Mouse (Mus musculus) CH12.LX (cell line): ENCODE results near the gene Mrpl54. TPM values are rescaled to one million over a fixed set of nuclear protein-coding genes. Genes with fewer than 3 reads are reported as not detected.

Source experiments
- DNase-seq: peaks from one replicate; pipeline ENCODE4 v3.0.0-alpha.2; 2013; ENCODE audit errors: extremely low read depth
- H3K27ac ChIP-seq: 2 replicates; pipeline ENCODE4 v1.5.1; 2012; ENCODE audit warnings: low read depth, mild to moderate bottlenecking, control low read depth, moderate library complexity; ENCODE audit not compliant: insufficient read depth
- H3K27me3 ChIP-seq: replicated peaks from 2 replicates; pipeline ENCODE3; 2012; ENCODE audit warnings: inconsistent platforms
- H3K36me3 ChIP-seq, 2 experiments: replicated peaks in 1 of 2; 2 replicates each; pipeline versions ENCODE3 to v1.6.1; 2012; ENCODE audit warnings: inconsistent platforms in 1 of 2, low read length in 1 of 2, mild to moderate bottlenecking in 1 of 2, mixed read lengths in 1 of 2, moderate library complexity in 1 of 2; ENCODE audit not compliant: control insufficient read depth in 1 of 2, insufficient read depth in 1 of 2
- H3K4me1 ChIP-seq, 2 experiments: 2 replicates each; pipeline ENCODE4 v1.6.1; 2012; ENCODE audit warnings: inconsistent platforms in 1 of 2, moderate library complexity in 1 of 2; ENCODE audit not compliant: insufficient read depth in 2 of 2, control insufficient read depth in 1 of 2
- H3K4me2 ChIP-seq: 2 replicates; pipeline ENCODE4 v1.6.1; 2012; ENCODE audit warnings: low read depth, mild to moderate bottlenecking, control low read depth; ENCODE audit not compliant: poor library complexity, insufficient read depth, severe bottlenecking
- H3K4me3 ChIP-seq, 3 experiments: fragments of 150-350 bp in 1 of 3; sonication (generic) in 1 of 3; replicated peaks in 1 of 3; 2 replicates each; pipeline versions ENCODE3 to v1.5.1; 2011 to 2012; ENCODE audit warnings: low read depth in 2 of 3, low read length in 2 of 3, mild to moderate bottlenecking in 2 of 3, moderate library complexity in 2 of 3, control low read depth in 1 of 3, improper control_type of control experiment in 1 of 3, inconsistent platforms in 1 of 3, mixed read lengths in 1 of 3; ENCODE audit not compliant: poor library complexity in 1 of 3
- H3K79me2 ChIP-seq: replicated peaks from 2 replicates; pipeline ENCODE4 v1.6.1; 2012; ENCODE audit warnings: mild to moderate bottlenecking, moderate library complexity; ENCODE audit not compliant: control insufficient read depth, poor library complexity, insufficient read depth, severe bottlenecking; ENCODE audit errors: extremely low read depth
- H3K9ac ChIP-seq: 2 replicates; pipeline ENCODE4 v1.6.1; 2012; ENCODE audit warnings: low read depth, mild to moderate bottlenecking, control low read depth, moderate library complexity; ENCODE audit not compliant: insufficient read depth
- H3K9me3 ChIP-seq: replicated peaks from 2 replicates; pipeline ENCODE3; 2012; ENCODE audit warnings: low read length, inconsistent platforms, mixed read lengths
- BHLHE40 ChIP-seq: IDR thresholded peaks from 2 replicates; pipeline ENCODE4 v1.6.1; 2011; ENCODE audit warnings: mild to moderate bottlenecking, low read depth, low read length, improper control_type of control experiment
- CHD2 ChIP-seq: IDR thresholded peaks from 2 replicates; pipeline ENCODE4 v1.6.1; 2011; ENCODE audit warnings: low read length, improper control_type of control experiment
- E2F4 ChIP-seq: IDR thresholded peaks from 2 replicates; pipeline ENCODE4 v1.6.1; 2011; ENCODE audit warnings: low read depth, low read length, improper control_type of control experiment; ENCODE audit not compliant: insufficient replicate concordance
- EP300 ChIP-seq: IDR thresholded peaks from 2 replicates; pipeline ENCODE4 v1.6.1; 2011; ENCODE audit warnings: low read length, improper control_type of control experiment
- KAT2A ChIP-seq: IDR thresholded peaks from 2 replicates; pipeline ENCODE4 v1.6.1; 2012; ENCODE audit warnings: low read length, improper control_type of control experiment, inconsistent platforms; ENCODE audit not compliant: insufficient replicate concordance
- MEF2A ChIP-seq: IDR thresholded peaks from 2 replicates; pipeline ENCODE4 v1.6.1; 2014; ENCODE audit warnings: low read depth, mild to moderate bottlenecking, inconsistent platforms, low read length, improper control_type of control experiment, borderline replicate concordance
- MXI1 ChIP-seq: IDR thresholded peaks from 2 replicates; pipeline ENCODE4 v1.6.1; 2011; ENCODE audit warnings: mild to moderate bottlenecking, low read depth, low read length, improper control_type of control experiment
- NRF1 ChIP-seq: IDR thresholded peaks from 2 replicates; pipeline ENCODE4 v1.6.1; 2014; ENCODE audit warnings: low read depth, mild to moderate bottlenecking, inconsistent platforms, low read length, improper control_type of control experiment, moderate library complexity
- POLR2A ChIP-seq: IDR thresholded peaks from 2 replicates; pipeline ENCODE4 v1.6.1; 2011; ENCODE audit warnings: low read depth, mild to moderate bottlenecking, improper control_type of control experiment, low read length
- SIN3A ChIP-seq: IDR thresholded peaks from 2 replicates; pipeline ENCODE4 v1.6.1; 2012; ENCODE audit warnings: low read length, improper control_type of control experiment, inconsistent platforms
- SMC3 ChIP-seq: IDR thresholded peaks from 2 replicates; pipeline ENCODE4 v1.6.1; 2011; ENCODE audit warnings: low read depth, low read length, improper control_type of control experiment
- TCF12 ChIP-seq: IDR thresholded peaks from 2 replicates; pipeline ENCODE4 v1.6.1; 2014; ENCODE audit warnings: low read depth, mild to moderate bottlenecking, inconsistent platforms, low read length, improper control_type of control experiment
- USF2 ChIP-seq: conservative IDR thresholded peaks from 2 replicates; pipeline ENCODE4 v1.6.1; 2011; ENCODE audit warnings: low read depth, low read length, improper control_type of control experiment
- ZC3H11A ChIP-seq: IDR thresholded peaks from 2 replicates; pipeline ENCODE4 v1.6.1; 2012; ENCODE audit warnings: low read depth, mild to moderate bottlenecking, inconsistent platforms, low read length, improper control_type of control experiment
- ZMIZ1 ChIP-seq: IDR thresholded peaks from 2 replicates; pipeline ENCODE4 v1.6.1; 2012; ENCODE audit warnings: low read depth, mild to moderate bottlenecking, inconsistent platforms, low read length, improper control_type of control experiment
- ZNF384 ChIP-seq: IDR thresholded peaks from 2 replicates; pipeline ENCODE4 v1.6.1; 2012; ENCODE audit warnings: low read depth, low read length, improper control_type of control experiment, inconsistent platforms
- dilution Hi-C: fragments of 300-500 bp; cut with MboI; formaldehyde crosslinking; loops from 2 replicates; pipeline ENCODE4 v1.14.3; 2020; ENCODE audit warnings: low sequenced_read_pairs; ENCODE audit not compliant: extremely low pct_unique_long_range_greater_than_20kb, extremely low pct_ligation_motif_present
- in situ Hi-C: fragments of 300-500 bp; cut with MboI; formaldehyde crosslinking; loops from 3 replicates; pipeline ENCODE4 v1.14.3; 2019; ENCODE audit warnings: low sequenced_read_pairs, low pct_ligation_motif_present, low pct_unique_long_range_greater_than_20kb, mixed read lengths
- polyA plus RNA-seq: library from polyadenylated mRNA; unstranded; fragments of >175 nt; gene quantifications from 2 replicates; pipeline ENCODE4 v1.2.1, GENCODE M21; 2012; ENCODE audit warnings: low read depth; ENCODE audit not compliant: insufficient read length
- total RNA-seq, 2 experiments: library from RNA; depleted of rRNA; stranded (reverse); fragments of 300-350 nt in 1 of 2; fragments of >200 nt in 1 of 2; gene quantifications; 2 replicates each; pipeline ENCODE4 v1.2.3; 2012 to 2014

Gene Mrpl54
- total and polyA plus RNA-seq, 3 experiments: 104 to 167 (median 128) TPM

- TF ChIP-seq ZNF384: no peak
- TF ChIP-seq MEF2A: 0 out of 2 replicates have a peak, but pooled peaks have one; percentile 23
- no peak overlapping the region for H3K4me3 ChIP-seq
- DNase-seq: no peak
- peak overlapping the region; percentile 17; the same call in 1 of the 2 replicates for H3K27ac ChIP-seq
- H3K9ac ChIP-seq: no peak overlapping the region
- peaks cover 37% of the 10 kb centered on the region for H3K79me2 ChIP-seq
- in situ Hi-C loops (no loop called here), dilution Hi-C loops (no loop called here)
- H3K27me3 ChIP-seq: no peaks in the 10 kb centered on the region
- no peak overlapping the region; the same call in 1 of the 2 replicates for H3K4me2 ChIP-seq
- peaks cover 59 to 93% of the 10 kb centered on the region in 2 experiments for H3K4me1 ChIP-seq
- H3K36me3 ChIP-seq: peaks cover 27 to 41% of the 10 kb centered on the region in 2 experiments
- no peaks in the 10 kb centered on the region for H3K9me3 ChIP-seq
Observed at GRCm38 (mm10) chr10:81302781-81303218, 36.1 kb upstream of the Mrpl54 start.

GRCm38 (mm10) chr10:81302288-81302687 lies 35.6 kb upstream of the Mrpl54 start:
- dilution Hi-C loops: no loop called here
- no peaks in the 10 kb centered on the region for H3K9me3 ChIP-seq
- in situ Hi-C loops: no loop called here
- no peak overlapping the region for H3K4me3 ChIP-seq
- no peak overlapping the region for H3K4me2 ChIP-seq
- peaks cover 22 to 36% of the 10 kb centered on the region in 2 experiments for H3K36me3 ChIP-seq
- H3K79me2 ChIP-seq: peaks cover 42% of the 10 kb centered on the region
- TF ChIP-seq CHD2 (no peak), ZMIZ1 (no peak), BHLHE40 (no peak), ZC3H11A (no peak), KAT2A (no peak), MXI1 (no peak), POLR2A (no peak), EP300 (no peak), SIN3A (no peak), SMC3 (no peak)
- TF ChIP-seq, all 38 proteins: peak for 0
- Histone ChIP-seq H3K9ac (no peak overlapping the region), H3K4me1 (peaks cover 64 to 97% of the 10 kb centered on the region in 2 experiments), H3K27ac (no peak overlapping the region), H3K27me3 (no peaks in the 10 kb centered on the region)
- no peak for DNase-seq

GRCm38 (mm10) chr10:81301321-81301720 lies 34.6 kb upstream of the Mrpl54 start:
- Histone ChIP-seq H3K79me2 (peaks cover 50% of the 10 kb centered on the region), H3K9me3 (no peaks in the 10 kb centered on the region), H3K4me3 (no peak overlapping the region), H3K4me2 (peak overlapping the region; percentile 25), H3K27ac (peak overlapping the region; percentile 87; the same call in 1 of the 2 replicates), H3K9ac (no peak overlapping the region), H3K4me1 (peaks cover 70 to 97% of the 10 kb centered on the region in 2 experiments), H3K36me3 (peaks cover 12 to 28% of the 10 kb centered on the region in 2 experiments), H3K27me3 (no peaks in the 10 kb centered on the region)
- in situ Hi-C loops (no loop called here), dilution Hi-C loops (no loop called here)
- TF ChIP-seq POLR2A (no peak), TCF12 (peak; percentile 29; the same call in 1 of the 2 replicates), NRF1 (no peak), E2F4 (no peak), SMC3 (no peak), BHLHE40 (0 out of 2 replicates have a peak, but pooled peaks have one; percentile 8), USF2 (no peak)
- peak; percentile 52 for DNase-seq
